Mouse (Mus musculus): Measurements from ENCODE around the gene Ttc27.

DNA sequence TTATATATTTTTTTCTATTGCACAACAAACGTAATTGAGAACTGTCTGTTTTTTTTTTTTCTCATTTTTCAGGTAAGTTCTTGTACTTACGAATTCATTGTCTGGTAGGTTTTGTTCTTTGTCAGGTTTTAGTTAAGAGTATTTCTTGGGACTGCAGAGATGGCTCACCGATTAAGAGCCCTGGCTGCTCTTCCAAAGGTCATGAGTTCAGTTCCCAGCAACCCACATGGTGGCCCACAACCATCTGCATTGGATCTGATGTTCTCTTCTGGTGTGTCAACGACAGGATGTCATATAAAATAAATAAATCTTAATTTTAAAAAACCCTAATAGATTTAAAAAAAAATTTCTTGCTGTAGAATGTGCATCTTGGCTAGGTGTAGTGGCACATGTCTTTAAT is 28.1 kb upstream of the Ttc27 start:
- TF ChIP-seq CTCF (conservative IDR thresholded peaks at IDR 0.05; ENCODE audit: low read length) (no peak), NANOG (IDR thresholded peaks at IDR 0.05; ENCODE audit: borderline replicate concordance, low read length) (no peak)

Measured in E14TG2a.4 (cell line).